Mouse (Mus musculus) embryo, embryonic 9.5 days (tissue): ENCODE data around the gene Cnot10.

Experiments used
- DNase-seq: peaks from one replicate; pipeline ENCODE4 v3.0.0-alpha.2; 2017; ENCODE audit errors: extremely low spot score

The Cnot10 gene

DNA sequence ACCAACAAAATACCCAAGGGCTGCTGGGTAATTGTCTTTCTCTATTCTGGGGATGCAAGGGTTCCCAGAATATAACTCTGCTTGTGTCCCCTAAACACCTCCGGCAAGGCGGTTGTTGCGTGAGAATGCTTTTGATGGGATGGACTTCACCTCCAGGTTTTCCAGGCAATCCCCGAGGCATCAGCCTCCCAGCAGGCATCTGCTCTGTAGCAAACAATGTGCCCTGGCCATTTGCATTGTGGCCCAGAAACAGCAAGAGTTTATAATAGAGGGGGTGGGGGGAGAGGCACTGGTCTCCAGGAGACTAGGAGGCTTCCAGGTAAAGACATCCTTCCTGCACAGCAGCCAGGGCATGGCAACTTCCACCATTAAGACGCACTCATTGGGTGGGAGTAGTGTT lies 90.9 kb downstream of the Cnot10 start:
- no peak for DNase-seq

DNA sequence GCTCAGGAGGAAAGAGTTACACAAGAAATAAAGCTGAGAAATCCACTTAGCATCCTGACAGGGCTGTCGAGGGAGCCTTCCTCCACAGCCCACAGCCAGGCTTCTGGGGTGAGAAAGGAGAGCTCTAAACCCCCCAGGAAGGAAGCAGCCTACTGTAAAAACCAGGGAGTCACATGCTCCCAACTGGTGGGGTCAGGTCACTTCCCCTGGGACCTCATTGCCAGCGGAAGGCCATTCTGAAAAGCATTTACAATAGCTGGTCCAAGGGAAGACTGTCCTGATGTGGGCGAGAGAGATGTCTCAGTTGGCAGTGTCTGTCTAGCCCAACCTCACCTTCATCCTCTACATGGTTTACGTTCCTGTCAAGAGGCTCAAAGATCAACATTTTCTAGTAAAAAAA lies 91.5 kb downstream of the Cnot10 start:
- no peak for DNase-seq

DNA sequence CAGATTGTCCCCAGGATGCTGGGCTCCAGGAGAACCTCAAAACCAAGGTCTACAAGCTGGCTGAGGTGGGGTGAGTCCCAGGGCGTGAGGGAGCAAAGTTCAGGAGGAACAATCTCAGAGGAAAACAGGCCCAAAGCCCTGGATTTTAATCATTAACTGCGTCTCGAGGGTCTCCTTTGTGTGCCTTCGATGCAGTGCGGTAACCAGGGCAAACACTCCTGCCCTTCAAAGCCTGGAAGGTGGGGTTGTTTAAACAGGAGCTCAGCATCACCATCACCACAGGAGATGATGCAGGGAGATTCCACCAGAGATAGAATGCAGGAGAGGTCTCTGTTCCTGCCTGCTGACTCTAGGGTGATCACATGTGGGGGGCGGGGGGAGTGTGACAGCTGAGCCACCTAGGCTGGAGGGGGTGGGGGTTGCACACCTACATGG lies 92.3 kb downstream of the Cnot10 start:
- DNase-seq = no peak

DNA sequence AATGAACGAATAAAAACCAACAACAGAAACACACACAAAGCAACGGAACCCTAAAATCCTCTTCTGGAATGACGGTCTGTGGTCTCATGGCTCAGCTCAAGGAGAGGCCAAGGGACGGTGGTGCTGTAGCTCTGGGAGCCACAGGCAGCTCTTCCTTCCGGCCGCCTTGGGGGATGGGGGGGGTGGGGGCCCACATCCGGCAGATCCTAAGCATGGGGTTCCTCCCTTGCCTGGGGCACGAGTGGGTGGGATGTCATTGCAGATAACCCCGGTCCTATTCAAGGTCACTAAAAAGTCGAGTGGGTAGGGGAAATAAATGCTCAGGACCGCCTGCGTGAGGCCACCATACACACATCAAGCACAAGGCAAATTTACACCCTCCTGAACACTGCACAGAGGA lies 93.2 kb downstream of the Cnot10 start:
- no peak for DNase-seq

DNA sequence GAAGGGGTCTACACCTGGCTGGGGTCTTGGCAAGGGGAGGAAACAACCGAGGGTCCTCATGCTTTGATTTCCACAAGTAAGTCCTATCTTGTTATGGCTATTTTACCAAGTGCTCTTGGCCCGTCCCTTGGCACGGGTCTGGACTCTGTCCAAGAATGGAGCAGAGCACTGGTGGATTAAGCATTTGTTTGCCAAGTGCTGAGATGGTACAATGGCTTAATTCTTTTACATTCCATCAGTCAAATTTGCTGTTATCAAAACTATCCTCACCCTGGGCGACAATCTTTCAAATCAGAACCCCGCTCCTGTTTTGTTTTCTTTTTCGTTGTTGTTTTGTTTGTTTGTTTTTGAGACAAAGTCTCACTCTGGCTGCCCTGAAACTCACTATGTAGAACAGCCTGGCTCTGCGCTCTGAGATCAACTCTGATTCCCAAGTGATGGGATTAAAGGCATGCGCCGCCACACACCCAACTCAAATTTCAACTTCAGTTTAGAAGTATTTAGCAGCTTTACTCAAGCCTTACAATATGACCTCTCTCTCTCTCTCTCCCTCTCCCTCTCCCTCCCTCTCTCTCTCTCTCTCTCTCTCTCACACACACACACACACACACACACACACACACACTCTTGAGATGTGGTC lies 95.1 kb downstream of the Cnot10 start:
- DNase-seq = no peak

DNA sequence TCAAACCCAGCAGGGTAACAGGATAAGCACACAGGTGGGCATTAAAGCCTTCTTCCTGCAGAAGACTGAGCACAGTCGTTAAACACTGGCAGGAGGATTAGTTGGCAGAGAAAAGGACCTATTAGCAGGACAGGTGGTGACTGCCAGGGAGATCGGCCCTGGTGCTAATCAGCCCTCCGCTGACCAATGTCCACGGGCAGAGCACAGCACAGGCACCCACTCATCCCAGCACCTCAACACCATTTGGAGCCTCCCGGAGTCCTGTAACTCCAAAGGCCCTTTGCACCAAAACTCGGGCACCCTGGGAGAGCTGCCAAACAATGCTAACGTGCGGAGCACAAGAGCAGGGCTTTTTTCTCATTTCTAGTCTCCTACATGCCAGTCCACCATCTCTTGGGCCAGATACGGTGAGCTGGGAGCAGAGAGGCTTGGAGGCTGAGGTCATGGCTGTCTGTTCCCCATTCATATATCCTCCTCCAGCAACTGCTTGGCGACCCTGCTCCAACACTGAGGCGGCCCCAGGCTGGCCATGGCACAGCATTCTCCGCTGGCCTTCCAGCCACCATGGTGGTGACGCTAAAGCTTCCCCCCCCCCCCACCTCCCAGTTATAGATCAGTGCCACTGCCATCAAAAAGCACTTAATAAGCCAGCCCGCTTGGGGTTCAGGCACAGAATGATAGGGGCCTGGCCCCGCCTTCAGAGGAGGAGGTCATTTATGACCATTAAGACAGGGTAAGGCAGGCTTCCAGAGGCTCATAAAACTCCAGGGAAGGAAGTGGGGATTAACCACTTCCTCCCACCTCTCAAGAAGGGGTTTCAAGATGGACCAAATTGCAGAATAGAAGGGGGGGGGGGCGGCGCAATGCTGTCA lies 95.9 kb downstream of the Cnot10 start:
- DNase-seq = no peak

DNA sequence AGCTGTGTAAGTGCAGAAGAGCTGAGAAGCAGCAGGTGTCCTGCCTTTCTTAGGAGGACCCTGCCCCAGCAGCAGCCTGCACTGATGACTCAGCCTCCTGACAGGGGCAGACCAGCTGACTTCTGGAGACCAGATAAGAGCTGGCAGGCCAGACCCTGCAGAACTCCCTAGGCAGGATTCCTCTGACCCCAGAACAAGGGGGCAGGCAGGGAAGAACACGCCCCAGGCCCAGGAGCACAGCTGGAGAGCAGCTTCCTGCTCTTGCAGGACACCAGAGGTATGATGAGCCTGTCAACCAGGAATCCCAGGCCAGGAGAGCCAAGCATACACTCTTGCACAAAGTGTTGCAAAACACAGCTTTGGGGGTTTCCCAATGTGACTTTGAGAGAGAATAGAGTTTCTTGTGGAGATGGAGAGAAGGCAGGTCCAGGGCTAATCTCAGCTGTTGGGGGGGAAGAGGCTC lies 98.7 kb downstream of the Cnot10 start:
- no peak for DNase-seq

DNA sequence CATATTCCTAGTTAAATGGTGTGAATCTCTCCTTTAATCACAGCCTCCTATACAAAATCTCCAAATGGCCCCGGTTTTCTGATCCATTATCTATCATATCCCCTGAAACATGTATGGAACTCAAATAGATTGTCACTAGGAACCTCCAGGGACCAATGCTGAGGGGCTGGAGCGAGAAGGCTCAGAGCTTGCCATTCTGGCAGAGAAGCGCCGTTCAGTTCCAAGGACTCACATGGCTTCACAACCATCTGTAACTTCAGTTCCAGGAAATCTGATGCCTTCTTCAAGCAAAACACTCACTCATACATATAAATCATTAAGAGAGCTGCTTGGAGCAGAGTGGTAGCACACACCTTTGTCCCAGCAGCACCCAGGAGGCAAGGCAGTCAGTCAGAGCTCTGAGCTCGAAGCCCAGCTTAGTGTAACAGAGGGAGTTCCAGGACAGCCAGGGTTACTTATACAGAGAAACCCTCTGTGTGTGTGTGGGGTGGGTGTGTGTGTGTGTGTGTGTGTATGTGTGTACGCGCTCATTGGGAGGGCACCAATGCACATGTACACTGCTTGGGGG lies 100.9 kb downstream of the Cnot10 start:
- no peak for DNase-seq

DNA sequence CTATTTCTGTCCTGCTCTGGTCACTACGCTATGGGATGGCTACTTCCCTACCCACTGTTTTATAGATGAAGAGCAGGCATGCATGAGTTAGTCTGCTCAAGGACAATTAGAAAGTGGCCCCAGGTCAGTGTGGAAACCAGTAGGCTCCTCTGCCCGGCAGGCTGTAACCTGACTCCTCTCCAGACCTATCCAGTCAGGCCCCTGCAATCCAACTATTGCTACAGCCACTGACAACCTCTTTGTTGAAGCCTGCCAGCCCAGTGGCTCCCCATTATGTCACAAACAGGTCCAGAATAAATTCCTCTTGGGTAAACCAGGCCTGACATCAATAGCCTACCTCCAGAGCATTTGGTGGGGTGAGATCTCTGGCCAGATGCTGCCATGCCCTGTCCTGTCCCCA lies 103.4 kb downstream of the Cnot10 start:
- DNase-seq = peak; percentile 78
